Mouse (Mus musculus): ENCODE results near the gene Camk2b. TPM values are rescaled to one million over a fixed set of nuclear protein-coding genes. Genes with fewer than 3 reads are reported as not detected.
"Not testable (repeated sequence)": the region's sequence is repeated elsewhere in the genome, so short reads cannot be mapped to it uniquely, and the experiment has no call there.

The Camk2b gene
- total and polyA plus RNA-seq, 2 experiments from 2014 or later = 165 to 188 TPM

DNA sequence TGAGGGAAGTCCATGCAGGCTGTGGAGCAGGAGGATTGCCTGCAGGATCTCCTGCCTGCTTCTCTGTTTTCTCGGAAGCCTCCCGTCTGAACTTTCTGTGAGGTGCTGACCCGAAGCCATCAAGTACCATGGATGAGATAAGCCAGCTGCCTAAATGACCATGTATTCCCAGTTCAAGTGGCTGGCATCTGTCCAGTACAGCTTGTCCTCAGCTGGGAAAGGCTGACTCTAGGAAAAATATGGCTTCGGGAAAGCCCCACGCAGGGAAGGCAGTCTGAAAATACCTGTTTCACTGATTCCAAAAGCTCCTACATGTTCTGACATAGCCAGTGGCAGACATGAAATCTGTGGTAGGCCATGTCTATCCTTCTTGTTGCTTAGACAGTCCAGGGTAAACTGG lies 113.7 kb downstream of the Camk2b start:
- Histone ChIP-seq H3K9ac (replicated peaks; ENCODE audit: low read length) (no peak overlapping the region), H3K27ac (no peak overlapping the region), H3K4me1 (ENCODE audit: insufficient read depth, low read length) (peaks cover 18% of the 10 kb centered on the region), H3K9me3 (ENCODE audit: low read length) (no peaks in the 10 kb centered on the region), H3K27me3 (ENCODE audit: insufficient read depth, low read length) (no peaks in the 10 kb centered on the region), H3K4me3 (ENCODE audit: low read length) (no peak overlapping the region), H3K36me3 (ENCODE audit: insufficient read depth, low read length) (no peaks in the 10 kb centered on the region), H3K4me2 (ENCODE audit: low read depth, low read length) (no peak overlapping the region)
- ATAC-seq (no peak), DNase-seq (ENCODE audit: low spot score) (no peak)
- 79% methylated on average over 5 of the region's 5 CpGs for WGBS
- TF ChIP-seq CTCF (IDR thresholded peaks at IDR 0.05; ENCODE audit: low read depth) = no peak

DNA sequence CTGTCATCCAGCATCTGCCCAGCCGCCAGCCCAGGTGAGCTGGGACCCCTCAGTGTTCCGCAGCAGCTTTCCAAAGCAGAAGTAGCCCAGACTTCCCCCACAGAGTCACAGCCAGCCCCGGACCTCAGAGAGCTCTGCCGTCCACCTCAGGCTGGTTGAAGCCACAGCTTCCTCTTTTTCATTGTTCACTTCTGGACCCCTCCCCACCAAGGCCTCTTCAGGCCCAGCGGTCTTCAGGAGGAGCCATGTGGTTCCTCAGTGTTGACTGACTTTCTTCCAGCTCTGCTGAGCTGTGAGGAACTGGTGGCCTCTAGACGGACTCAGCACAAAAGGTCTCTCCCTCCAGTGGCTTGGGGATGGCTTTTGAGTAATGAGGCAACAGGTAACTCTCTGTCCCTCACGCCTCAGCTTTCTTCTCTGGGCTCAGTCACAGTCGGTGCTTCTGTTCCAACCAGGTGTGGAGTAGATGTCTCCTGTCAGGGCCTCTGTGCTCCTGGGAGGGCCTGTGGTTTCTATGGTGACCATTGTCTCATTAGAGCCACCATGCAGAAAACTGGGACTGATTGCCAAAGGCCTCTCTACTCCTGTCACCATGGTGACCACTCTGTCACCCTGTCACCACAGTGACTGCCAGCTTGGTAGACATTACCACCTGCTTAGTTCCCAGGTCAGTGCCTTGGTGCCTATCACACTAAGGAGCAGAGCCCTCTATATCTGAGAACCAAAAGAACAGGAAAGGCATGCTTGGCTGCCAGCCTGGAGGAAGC lies 116.4 kb downstream of the Camk2b start, which contains the start of gene Gck:
TSS of gene Gck (minus strand) at position 496 of the 767 bp plus-strand sequence.
- Histone ChIP-seq H3K36me3 (ENCODE audit: insufficient read depth, low read length) (no peaks in the 10 kb centered on the region), H3K27ac (no peak within 1 kb of the TSS), H3K9ac (replicated peaks; ENCODE audit: low read length) (no peak within 1 kb of the TSS), H3K4me3 (ENCODE audit: low read length) (no peak within 1 kb of the TSS), H3K9me3 (ENCODE audit: low read length) (no peaks in the 10 kb centered on the region), H3K27me3 (ENCODE audit: insufficient read depth, low read length) (no peaks in the 10 kb centered on the region), H3K4me1 (ENCODE audit: insufficient read depth, low read length) (peaks cover 5% of the 10 kb centered on the region; the same call in 1 of the 2 replicates), H3K4me2 (ENCODE audit: low read depth, low read length) (no peak within 1 kb of the TSS)
- TF ChIP-seq CTCF (IDR thresholded peaks at IDR 0.05; ENCODE audit: low read depth) = no peak
- 39% methylated on average over 8 of the region's 8 CpGs for WGBS
- peak; percentile 83 for ATAC-seq
- DNase-seq (ENCODE audit: low spot score) = peak; percentile 53

DNA sequence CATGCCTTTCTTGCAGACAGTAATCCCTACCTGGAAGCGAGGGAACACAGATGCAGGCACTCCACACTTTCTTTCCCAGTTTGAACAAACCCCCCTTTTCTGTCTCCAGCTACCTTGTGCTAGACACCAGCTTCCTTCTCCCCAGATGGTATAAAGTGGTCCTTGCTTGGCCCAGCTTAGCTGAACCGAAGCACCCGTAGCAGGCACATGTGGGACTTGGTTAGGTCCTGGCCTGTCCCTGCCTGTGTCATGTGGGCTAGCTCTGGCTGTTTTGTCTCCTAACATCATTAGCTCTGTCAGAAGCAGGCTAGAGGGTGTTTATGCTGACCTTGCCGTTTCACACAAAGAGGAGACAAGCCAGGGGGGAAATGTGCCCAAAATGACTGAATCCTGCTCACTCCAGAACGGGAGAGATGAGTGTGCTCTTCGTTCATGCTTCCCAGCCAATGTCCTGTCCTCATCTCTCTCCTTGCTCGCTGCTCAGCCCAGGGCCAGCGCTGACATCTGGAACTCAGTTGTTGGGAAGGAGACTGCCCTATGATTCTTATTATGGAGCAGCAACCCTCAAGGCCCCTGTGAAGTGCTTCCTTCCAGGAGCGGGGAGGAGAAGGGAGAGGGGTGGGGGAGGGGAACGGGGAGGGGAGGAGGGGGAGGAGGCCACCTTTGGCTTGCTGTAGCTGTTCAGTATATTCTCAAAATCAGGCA lies 117.5 kb downstream of the Camk2b start:
- Histone ChIP-seq H3K4me1 (ENCODE audit: insufficient read depth, low read length) (peaks cover 5% of the 10 kb centered on the region; the same call in 1 of the 2 replicates), H3K27ac (no peak overlapping the region), H3K4me2 (ENCODE audit: low read depth, low read length) (no peak overlapping the region), H3K36me3 (ENCODE audit: insufficient read depth, low read length) (no peaks in the 10 kb centered on the region), H3K9me3 (ENCODE audit: low read length) (no peaks in the 10 kb centered on the region), H3K27me3 (ENCODE audit: insufficient read depth, low read length) (no peaks in the 10 kb centered on the region), H3K9ac (replicated peaks; ENCODE audit: low read length) (no peak overlapping the region), H3K4me3 (ENCODE audit: low read length) (no peak overlapping the region)
- TF ChIP-seq CTCF (IDR thresholded peaks at IDR 0.05; ENCODE audit: low read depth) = no peak
- ATAC-seq (no peak), DNase-seq (ENCODE audit: low spot score) (no peak)
- 53% methylated on average over 10 of the region's 10 CpGs for WGBS

DNA sequence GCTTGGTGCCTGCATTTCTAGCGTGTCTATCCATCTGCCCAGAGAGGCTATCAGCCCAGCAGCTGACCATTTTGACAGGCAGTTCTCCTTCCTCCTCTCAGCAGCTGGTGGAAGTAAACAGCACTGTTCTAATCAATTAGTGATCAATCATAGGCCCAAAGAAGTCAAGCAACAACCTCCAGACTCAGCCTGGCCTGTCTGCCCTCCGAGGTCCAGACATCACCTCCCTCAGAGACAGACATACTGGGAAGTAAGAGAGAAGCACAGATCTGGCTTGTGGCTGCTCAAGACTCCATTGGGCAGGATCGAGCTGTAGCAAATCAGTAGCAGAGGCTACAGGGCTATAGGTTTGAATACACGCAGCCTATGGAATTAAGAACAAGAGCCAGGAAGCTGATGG lies 118.4 kb downstream of the Camk2b start:
- H3K9me3 ChIP-seq (ENCODE audit: low read length) = no peaks in the 10 kb centered on the region
- no peak overlapping the region for H3K4me3 ChIP-seq (ENCODE audit: low read length)
- ATAC-seq (no peak), DNase-seq (ENCODE audit: low spot score) (no peak)
- H3K4me1 ChIP-seq (ENCODE audit: insufficient read depth, low read length) = peaks cover 5% of the 10 kb centered on the region; the same call in 1 of the 2 replicates
- H3K9ac ChIP-seq (replicated peaks; ENCODE audit: low read length) = no peak overlapping the region
- H3K27me3 ChIP-seq (ENCODE audit: insufficient read depth, low read length) = no peaks in the 10 kb centered on the region
- H3K4me2 ChIP-seq (ENCODE audit: low read depth, low read length) = no peak overlapping the region
- no peak for TF ChIP-seq CTCF (IDR thresholded peaks at IDR 0.05; ENCODE audit: low read depth)
- H3K27ac ChIP-seq = no peak overlapping the region
- no peaks in the 10 kb centered on the region for H3K36me3 ChIP-seq (ENCODE audit: insufficient read depth, low read length)
- 59% methylated on average over 4 of the region's 4 CpGs for WGBS

DNA sequence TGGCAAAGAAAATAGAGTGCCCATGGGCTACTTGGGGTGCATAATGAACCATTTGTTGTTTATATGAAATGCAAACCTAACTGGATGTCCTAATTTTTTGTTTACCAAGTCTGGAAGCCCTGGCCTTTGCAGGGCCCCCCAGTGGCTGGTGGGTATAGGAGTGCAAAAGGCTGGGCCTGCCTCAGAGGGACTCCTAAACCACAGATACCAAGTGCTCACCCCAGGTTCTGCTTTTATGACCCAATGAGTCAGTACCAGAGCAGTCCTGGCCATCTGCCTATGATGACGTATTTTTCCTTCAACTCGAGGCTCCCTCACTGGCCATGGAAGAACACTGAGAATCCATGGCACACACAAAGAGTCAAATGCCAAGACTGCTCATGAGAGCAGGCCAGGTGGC lies 121.1 kb downstream of the Camk2b start:
- 83% methylated on average over 2 of the region's 2 CpGs for WGBS
- no peak overlapping the region for H3K9ac ChIP-seq (replicated peaks; ENCODE audit: low read length)

DNA sequence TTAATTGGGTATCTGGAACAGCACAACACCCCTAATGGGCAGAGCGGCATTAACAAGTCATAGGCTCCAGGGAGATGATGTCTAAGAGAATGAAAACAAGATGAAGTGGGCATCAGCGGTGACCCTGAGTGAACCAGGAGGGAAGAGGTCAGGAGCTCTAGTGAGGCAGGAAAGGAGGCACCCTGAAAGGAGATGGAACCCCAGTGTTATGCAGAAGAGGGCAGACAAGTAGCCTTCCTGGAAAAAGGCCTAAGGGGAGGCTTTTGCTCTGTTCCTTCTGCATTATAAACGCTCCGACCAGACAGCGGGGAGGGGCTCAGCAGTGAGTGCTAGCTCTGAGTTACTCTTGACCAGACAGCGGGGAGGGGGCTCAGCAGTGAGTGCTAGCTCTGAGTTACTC lies 123.2 kb downstream of the Camk2b start:
- Histone ChIP-seq H3K9ac (replicated peaks; ENCODE audit: low read length) (no peak overlapping the region), H3K4me2 (ENCODE audit: low read depth, low read length) (no peak overlapping the region), H3K27me3 (ENCODE audit: insufficient read depth, low read length) (no peaks in the 10 kb centered on the region), H3K4me1 (ENCODE audit: insufficient read depth, low read length) (no peaks in the 10 kb centered on the region), H3K27ac (no peak overlapping the region), H3K4me3 (ENCODE audit: low read length) (no peak overlapping the region), H3K9me3 (ENCODE audit: low read length) (no peaks in the 10 kb centered on the region), H3K36me3 (ENCODE audit: insufficient read depth, low read length) (no peaks in the 10 kb centered on the region)
- TF ChIP-seq CTCF (IDR thresholded peaks at IDR 0.05; ENCODE audit: low read depth) = no peak
- ATAC-seq (no peak), DNase-seq (ENCODE audit: low spot score) (no peak)
- 56% methylated on average over 6 of the region's 6 CpGs for WGBS

More for the DNA sequence above, 121.1 kb downstream of the Camk2b start:
- no peaks in the 10 kb centered on the region for H3K9me3 ChIP-seq (ENCODE audit: low read length)
- no peak for DNase-seq (ENCODE audit: low spot score)
- no peak overlapping the region for H3K4me3 ChIP-seq (ENCODE audit: low read length)
- H3K4me1 ChIP-seq (ENCODE audit: insufficient read depth, low read length) = peaks cover 3% of the 10 kb centered on the region; the same call in 1 of the 2 replicates
- no peaks in the 10 kb centered on the region for H3K36me3 ChIP-seq (ENCODE audit: insufficient read depth, low read length)
- no peak for ATAC-seq
- TF ChIP-seq CTCF (IDR thresholded peaks at IDR 0.05; ENCODE audit: low read depth) = no peak
- H3K27me3 ChIP-seq (ENCODE audit: insufficient read depth, low read length) = no peaks in the 10 kb centered on the region
- H3K27ac ChIP-seq = no peak overlapping the region
- H3K4me2 ChIP-seq (ENCODE audit: low read depth, low read length) = no peak overlapping the region

DNA sequence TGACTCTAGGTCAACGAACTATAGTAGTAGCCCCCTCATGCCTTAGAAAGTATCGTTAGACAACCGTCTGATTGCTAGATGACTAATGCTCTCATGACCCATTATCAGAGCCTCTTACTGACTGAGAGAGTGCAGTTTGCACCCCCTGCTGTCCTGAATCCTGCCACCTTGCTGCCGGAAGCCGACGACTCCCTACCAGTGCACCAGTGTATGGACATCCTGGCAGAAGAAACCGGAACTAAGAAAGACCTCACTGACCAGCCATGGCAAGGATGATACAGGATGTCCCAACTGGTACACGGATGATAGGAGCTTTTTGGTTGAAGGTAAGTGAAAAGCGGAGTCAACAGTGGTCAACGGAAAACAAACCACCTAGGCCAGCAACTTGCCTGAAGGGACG lies 131.6 kb downstream of the Camk2b start:
- ATAC-seq; H3K9me3 ChIP-seq (ENCODE audit: low read length); H3K27ac ChIP-seq; DNase-seq (ENCODE audit: low spot score); H3K9ac ChIP-seq (replicated peaks; ENCODE audit: low read length); H3K4me1 ChIP-seq (ENCODE audit: insufficient read depth, low read length); H3K4me2 ChIP-seq (ENCODE audit: low read depth, low read length); H3K27me3 ChIP-seq (ENCODE audit: insufficient read depth, low read length); H3K4me3 ChIP-seq (ENCODE audit: low read length); H3K36me3 ChIP-seq (ENCODE audit: insufficient read depth, low read length): not testable (repeated sequence)
- 92% methylated on average over 11 of the region's 11 CpGs for WGBS
